Mouse (Mus musculus) cerebral cortex, adult 2 months (tissue): ENCODE data around the gene Eef2k.

Source experiments
- WGBS: fragments of 180-500 bp; shearing (Covaris S2); methylation state at CpG from one replicate; pipeline ENCODE4 v1.1.7; 2018; 5-methylcytosine and 5-hydroxymethylcytosine counted together

The Eef2k gene

DNA sequence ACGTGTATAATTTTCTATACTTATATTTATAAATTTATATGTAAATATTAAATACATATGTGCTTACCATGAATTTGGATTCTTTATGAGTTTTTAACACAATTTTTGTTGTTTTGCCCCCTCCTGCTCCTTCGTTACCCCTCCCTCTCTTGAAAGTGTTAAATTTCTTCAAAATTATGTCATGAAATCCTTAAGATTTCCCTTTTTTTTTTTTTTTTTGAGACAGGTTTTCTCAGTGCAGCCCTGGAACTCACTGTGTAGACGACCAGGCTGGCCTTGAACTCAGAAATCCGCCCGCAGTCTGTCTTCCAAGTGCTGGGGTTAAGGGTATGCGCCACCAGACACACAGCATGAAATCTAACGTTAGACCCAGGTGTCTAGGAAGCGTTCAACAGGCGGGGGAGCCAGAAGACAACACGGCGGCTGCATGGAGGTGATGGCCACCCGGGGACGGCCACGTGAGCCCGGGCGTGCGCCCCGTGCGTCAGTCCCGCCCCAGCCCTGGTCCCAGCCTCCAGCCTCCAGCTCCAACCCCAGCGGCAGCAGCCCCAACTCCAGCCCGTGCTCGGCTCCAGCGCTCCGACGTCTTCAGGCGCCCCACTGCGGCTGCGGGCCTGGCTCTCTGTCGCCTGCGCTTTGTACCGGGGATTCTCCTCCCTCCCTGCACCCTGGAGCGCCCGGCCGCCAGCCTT, at the start of gene Eef2k:
Gene Eef2k (plus strand): TSS at position 487 of the 692 bp plus-strand sequence.
- WGBS, result 3% methylated on average over 35 of the region's 35 CpGs

DNA sequence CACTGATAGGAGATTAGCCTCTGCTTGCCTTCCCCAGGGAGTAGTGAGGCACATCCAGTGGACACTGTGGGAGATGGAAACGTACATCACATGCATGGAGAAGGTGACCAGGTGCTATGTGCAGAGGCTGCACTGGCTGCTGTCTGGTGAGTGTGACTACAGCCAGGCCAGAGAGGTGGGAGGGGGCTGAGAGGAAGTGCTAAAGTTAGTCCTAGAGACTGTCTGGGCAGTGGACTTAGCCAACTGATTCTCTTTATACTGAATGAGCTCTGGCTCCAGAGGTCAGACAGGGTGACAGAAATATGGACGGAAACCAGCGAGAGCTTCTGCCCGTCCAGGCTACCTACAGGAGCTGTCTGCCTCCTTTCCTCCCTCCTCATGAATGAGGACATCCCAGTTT, 47.1 kb upstream of the Eef2k start:
- WGBS, result 83% methylated on average over 4 of the region's 4 CpGs

DNA sequence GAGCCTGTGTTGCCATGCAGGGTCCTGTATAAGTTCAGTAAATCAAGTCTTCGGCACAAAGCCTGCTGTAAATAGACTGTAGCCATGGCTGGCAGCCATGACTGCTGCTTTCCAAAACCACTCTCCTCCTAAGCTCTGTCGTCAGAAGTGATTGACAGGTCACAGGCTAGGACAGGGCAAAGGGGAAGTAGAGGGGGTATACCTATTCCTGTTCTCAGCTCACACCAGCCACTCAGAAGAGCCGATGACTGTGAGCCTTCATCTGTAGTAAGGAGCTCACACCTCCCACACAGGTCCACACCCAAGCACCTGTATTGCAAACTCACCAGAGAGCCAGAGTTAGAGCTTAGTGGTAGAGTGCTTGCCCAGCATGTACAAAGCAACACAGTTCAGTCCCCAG, 46.3 kb upstream of the Eef2k start:
- WGBS, result 57% methylated on average over 3 of the region's 3 CpGs

DNA sequence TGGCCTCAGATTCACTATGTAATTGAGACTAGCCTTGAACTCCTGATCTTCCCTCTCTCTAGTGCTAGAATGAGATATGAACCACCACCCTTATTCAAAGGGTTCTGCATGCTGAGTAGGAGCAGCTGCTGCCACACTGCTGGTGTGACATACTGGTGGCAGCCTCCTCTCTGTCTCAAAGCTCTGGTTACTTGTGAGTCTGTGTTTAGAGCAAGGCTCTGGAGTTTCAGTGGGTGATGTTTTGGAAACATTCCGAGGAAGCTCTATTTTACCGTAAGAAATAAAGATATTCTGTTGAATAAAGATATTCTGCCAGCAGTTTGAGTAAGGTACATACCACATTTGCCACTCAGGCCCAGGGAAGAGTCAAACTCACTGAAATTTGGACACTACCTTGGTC, 39.4 kb upstream of the Eef2k start:
- 49% methylated on average over 2 of the region's 2 CpGs for WGBS

GRCm38 (mm10) chr7:120809705-120810104, 32.9 kb upstream of the Eef2k start:
- WGBS, result 15% methylated on average over 27 of the region's 27 CpGs

GRCm38 (mm10) chr7:120811834-120812415, 30.7 kb upstream of the Eef2k start, which contains the start of gene Gm5737:
Gene Gm5737, plus strand, starts transcription at chr7:120812365.
- 86% methylated on average over 6 of the region's 6 CpGs for WGBS

DNA sequence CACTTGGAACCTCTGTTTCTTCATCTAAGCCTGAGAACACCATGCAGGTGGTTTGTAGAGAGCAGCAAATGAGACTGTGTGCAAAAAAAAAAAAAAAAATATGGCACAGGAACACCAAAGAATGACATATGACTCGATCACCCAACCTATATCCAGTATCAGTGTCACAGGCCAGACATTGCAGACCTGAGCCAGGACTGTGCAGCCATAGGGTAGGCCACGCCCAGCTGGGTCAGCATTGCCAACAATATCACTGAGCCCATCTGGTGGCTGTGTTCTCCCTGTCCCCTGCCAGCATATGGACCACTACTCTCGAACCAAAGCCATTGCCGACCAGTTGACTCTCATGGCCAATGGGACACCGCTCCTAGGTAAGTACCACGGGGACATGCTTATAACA, 25.1 kb upstream of the Eef2k start:
- 81% methylated on average over 6 of the region's 6 CpGs for WGBS

DNA sequence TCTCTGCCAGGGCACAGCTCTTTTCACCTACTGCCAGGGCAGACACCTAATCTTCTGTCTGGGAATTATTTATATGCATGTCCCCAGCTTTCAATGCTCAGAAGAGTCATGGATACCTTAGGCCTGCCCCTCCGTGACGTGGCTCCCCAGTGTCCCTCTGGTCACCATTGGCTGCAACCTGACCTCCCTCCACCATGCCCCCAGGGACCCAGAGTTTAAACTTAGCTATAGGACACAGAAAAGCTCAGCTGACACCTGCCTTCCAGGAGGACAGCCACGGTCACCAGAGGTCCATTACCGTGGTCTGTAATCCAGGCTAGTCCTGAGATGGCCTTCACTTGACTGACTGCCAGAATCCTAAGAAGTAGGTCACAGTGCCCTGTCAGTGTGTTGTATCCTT, 23.2 kb upstream of the Eef2k start:
- 92% methylated on average over 4 of the region's 4 CpGs for WGBS

DNA sequence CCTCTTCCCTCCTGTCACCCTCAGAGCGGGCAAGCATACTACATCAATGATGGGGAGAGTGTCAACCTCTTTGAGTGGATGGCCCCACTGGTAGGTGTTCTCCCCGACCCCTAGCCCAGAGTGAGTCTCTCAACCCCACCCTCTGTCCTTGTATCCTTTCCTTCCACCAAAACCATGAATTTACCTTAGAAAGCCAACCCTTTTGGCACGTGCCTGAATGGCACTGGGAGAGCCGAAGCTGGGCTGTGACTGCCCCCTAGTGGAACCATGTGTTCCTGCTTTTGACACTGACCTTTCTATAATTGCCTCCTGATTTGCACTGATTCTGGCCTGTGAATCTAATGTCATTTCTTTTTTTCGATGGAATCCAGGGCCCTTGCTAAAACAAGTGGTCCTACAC, 19.4 kb upstream of the Eef2k start:
- 25% methylated on average over 5 of the region's 5 CpGs for WGBS

- WGBS, result 36% methylated on average over 2 of the region's 2 CpGs
Measured at GRCm38 (mm10) chr7:120825097-120825496, 17.5 kb upstream of the Eef2k start.

DNA sequence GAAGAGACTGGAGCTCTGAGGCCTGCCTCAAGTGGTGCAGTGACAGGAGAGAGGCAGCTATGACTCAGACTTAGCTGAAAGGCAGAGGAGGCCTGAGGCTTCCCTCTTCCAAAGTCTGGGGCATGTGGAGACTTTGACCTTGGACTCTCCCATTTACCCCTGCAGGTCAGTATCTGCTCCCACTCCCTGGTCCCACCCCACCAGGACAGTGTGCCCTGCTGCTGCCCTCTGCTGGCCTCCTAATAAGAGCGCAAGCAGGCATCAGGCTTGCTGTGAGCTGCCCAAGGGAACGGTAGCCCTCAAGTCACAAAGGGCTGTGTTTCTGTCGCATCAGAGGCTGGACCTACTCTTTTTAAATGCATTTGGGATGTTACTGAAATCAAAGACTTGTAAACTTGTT, 16.2 kb upstream of the Eef2k start:
- WGBS, result 42% methylated on average over 3 of the region's 3 CpGs

DNA sequence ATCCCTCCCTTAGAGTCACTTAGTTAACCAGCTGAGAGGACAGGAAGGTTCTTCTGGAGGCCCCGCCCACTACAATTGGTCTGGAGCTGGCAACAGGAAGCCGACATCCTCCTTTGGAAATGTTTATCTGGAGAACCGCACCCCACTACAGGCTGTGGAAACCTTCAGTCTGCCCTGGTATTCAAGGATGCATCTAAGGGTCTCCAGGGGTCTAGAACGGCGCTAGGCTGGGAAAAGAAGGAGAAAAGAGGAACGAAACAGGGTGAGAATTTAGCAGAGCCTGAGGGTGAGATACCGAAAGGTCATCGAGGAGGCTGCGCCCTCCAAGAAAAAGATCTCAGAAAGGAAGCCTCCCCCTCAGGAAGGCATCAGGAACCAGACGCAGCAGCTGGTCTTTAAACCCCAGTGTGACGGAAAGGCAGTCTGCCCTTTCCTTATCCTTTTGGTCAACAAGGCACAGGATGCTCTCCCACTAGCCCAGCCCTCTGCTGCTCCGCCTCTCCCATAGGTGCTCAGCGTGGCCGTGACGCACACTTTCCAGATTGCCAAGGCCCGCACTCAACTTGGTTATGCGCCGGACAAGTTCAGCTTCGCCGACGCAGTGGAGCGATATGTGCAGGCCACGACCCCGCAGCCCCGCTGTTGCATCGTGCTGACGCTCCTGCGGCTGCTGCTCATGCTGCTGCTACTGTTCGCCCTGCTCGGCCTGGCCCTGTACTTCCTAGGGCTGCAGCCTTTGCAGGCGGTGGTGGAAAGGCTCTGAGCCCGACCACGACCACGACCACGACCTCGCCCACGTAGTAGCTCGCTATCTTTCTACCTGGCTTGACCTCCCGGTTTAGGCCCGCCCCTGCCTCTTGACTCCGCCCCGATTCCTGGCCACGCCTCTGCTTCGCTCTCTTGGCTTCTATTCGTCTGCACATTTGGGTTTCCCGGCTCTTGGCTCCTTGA, 11.9 kb upstream of the Eef2k start:
- WGBS, result 1% methylated on average over 46 of the region's 46 CpGs

DNA sequence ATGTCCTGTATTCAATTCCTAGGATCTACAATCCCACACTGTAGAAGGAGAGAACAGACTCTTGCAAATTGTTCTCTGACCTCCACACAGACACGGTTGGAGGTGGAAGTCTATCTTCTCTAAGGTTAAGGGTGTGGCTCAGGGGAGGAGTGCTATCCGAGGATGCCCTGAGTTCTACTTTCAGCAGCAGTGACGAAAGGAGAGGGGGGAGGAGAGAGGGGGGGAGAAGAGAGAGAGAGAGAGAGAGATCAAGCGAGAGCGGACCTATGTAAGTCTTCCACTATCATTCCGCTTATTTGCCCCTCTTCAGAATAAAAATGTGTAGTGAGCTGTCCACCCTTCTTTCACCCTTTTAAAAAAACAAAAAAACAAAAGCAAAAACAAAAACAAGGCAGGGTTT, 8.2 kb upstream of the Eef2k start:
- WGBS, result 34% methylated on average over 6 of the region's 6 CpGs

DNA sequence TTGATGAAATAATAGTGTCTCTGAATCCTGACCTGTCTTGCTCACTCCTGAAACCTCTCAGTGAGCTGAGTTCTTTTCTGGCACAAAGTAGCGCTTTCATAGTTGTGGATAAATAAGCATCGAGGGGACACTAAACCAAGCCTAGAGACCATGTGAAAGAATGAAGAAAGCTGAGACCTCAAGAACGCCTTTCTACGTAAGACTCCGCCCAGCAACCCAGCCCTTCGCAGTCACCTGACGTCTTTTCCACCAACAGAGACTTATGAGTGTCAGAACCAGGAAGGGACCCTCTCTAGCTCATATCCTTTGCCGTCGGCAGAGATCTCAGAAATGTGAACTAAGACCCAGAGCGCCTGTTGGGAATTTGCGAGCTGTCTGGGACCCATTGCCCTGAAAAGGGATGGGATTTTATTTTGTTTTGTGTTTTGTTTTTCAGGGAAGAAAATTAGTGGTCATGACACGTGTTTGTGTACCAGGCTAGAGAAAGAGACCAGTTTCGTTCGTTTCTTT, 7.7 kb upstream of the Eef2k start:
- under 1% methylated on average over 14 of the region's 14 CpGs for WGBS

GRCm38 (mm10) chr7:120835449-120836359, 6.9 kb upstream of the Eef2k start:
- WGBS, result under 1% methylated on average over 41 of the region's 41 CpGs

- WGBS, result 10% methylated on average over 12 of the region's 12 CpGs
Measured at GRCm38 (mm10) chr7:120836361-120836760, 6.3 kb upstream of the Eef2k start.

DNA sequence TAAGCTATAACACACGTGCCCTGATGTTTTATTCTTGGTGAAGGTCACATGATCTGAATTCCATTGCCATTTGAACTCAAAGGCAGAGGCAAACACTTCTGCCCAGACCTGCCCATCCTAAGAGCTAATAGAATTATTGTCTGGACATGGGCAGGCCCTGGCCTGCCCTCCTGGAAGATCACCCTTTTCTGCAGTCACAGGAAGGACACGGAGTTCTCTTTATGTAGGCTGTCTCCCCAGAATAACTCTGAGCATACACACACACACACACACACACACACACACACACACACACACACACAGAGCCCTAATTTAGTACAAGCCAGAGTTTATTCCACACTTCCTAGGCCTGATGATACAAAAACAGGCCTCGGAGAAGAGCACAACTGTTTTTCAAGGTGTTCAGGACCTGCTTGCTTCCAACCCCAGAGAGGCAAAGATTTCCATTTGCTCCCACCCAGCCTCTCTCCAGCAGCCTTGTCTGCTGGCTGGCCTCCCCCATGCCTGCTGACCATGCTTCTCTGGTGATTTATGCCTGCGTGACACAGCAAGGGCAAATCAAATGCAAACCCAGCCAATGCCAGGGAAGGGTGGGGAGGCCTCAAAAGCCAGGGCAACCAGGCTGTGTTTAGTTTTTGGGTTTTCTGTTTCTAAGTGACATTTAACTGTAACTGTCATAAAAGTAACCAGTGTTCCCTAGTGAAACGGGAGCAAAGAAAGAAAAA, 4.0 kb upstream of the Eef2k start:
- 54% methylated on average over 5 of the region's 5 CpGs for WGBS

GRCm38 (mm10) chr7:120839786-120840185, 2.8 kb upstream of the Eef2k start:
- WGBS, result 88% methylated on average over 2 of the region's 2 CpGs

GRCm38 (mm10) chr7:120843037-120843621, 498 bp downstream of the Eef2k start:
- WGBS, result under 1% methylated on average over 40 of the region's 40 CpGs

GRCm38 (mm10) chr7:120843852-120844435, 1.3 kb downstream of the Eef2k start:
- WGBS, result 7% methylated on average over 16 of the region's 16 CpGs
